8 mouse cellular contexts compared by ENCODE assay signal in the genomic region with DNA sequence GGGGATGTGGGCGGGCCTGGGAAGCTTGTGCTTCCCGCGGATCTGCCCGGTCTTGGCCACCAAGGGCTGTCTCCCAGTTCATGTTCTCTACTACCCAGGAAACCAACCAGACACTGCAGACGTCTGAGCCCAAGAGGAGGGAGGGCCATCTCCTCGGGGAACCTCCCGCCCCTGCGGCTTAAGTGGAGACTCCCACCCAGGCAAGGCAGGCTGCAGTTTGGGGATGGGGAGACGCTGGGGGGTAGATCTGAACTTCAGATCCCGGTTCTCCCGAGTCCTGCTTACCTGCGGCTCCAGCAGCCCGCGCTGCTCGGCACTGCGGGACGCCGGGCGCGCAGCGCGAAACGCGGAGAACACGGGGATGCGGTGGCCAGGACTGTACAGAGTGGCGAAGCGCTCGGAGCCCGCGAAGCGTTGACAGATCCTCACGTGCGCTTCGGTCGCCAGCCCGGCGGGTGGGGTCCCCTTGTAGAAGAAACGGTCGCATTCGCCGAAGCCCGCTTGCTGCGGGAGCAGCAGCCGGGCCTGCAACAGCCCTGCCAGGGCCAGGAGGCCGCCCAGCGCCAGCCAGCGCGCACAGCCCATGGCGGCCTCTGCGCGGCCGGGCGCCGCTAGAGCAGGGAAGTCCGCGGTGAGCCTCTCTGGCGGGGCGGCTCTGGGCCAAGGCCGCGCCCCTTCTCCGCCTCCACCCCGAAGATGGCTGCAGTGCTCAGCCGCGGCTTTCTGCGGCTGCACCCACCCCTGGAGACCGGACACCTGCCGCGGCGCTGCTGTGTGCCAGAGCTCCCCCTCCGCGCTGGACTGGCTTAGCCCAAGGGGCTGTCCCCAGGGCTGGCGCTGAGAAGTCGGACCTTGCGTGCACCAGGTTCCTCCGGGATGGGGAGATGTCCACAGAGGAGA. TPM values are rescaled to one million over a fixed set of nuclear protein-coding genes. Genes with fewer than 3 reads are reported as not detected.
DNase-seq lines count a peak whose midpoint lies in the region; ATAC-seq and TF ChIP-seq lines count a peak whose summit lies in the region.

No protein-coding gene starts in this region.

- peak overlapping the region; percentile 93 for H3K4me2 ChIP-seq in embryonic facial prominence, embryonic 14.5 days (ENCODE audit: low read depth, low read length)
- peak overlapping the region; percentile 87 for H3K4me2 ChIP-seq in kidney, embryonic 14.5 days (replicated peaks; ENCODE audit: low read depth, low read length)
- H3K4me2 ChIP-seq in limb, embryonic 15.5 days: peak overlapping the region; percentile 88
- H3K4me2 ChIP-seq in midbrain, postnatal 0 days (ENCODE audit: low read depth, low read length, poor library complexity, severe bottlenecking): peak overlapping the region; percentile 87

- H3K9ac ChIP-seq in embryonic facial prominence, embryonic 14.5 days (ENCODE audit: low read depth, low read length): peak overlapping the region; percentile 76
- H3K9ac ChIP-seq in kidney, embryonic 14.5 days (ENCODE audit: low read depth, low read length): peak overlapping the region; percentile 72
- H3K9ac ChIP-seq in limb, embryonic 15.5 days: peak overlapping the region; percentile 67
- H3K9ac ChIP-seq in midbrain, postnatal 0 days (replicated peaks; ENCODE audit: low read length, poor library complexity, severe bottlenecking): peak overlapping the region; percentile 96

- 0 out of 2 replicates have a peak, but pooled peaks cover 6% of the 10 kb centered on the region for H3K4me1 ChIP-seq in embryonic facial prominence, embryonic 14.5 days (ENCODE audit: control insufficient read depth, insufficient read depth, low read length)
- H3K4me1 ChIP-seq in kidney, embryonic 14.5 days (ENCODE audit: control insufficient read depth, insufficient read depth, low read length): no peaks in the 10 kb centered on the region
- H3K4me1 ChIP-seq in limb, embryonic 15.5 days: peaks cover 11% of the 10 kb centered on the region
- peaks cover 7% of the 10 kb centered on the region; the same call in 1 of the 2 replicates for H3K4me1 ChIP-seq in midbrain, postnatal 0 days (ENCODE audit: insufficient read depth, low read length)

- peak; percentile 96 for ATAC-seq in embryonic facial prominence, embryonic 14.5 days (ENCODE audit: low read depth)
- ATAC-seq in kidney, embryonic 14.5 days (ENCODE audit: low FRiP score, low TSS enrichment): peak; percentile 96
- peak; percentile 89 for ATAC-seq in limb, embryonic 15.5 days (ENCODE audit: insufficient number of reproducible peaks, low FRiP score, low TSS enrichment, low read depth)
- ATAC-seq in midbrain, postnatal 0 days (ENCODE audit: low FRiP score): peak; percentile 92

- under 1% methylated on average over 51 of the region's 76 CpGs for WGBS in embryonic facial prominence, embryonic 14.5 days
- WGBS in kidney, embryonic 14.5 days: under 1% methylated on average over 62 of the region's 76 CpGs
- WGBS in limb, embryonic 15.5 days: under 1% methylated on average over 70 of the region's 76 CpGs
- under 1% methylated on average over 70 of the region's 76 CpGs for WGBS in midbrain, postnatal 0 days

- peak overlapping the region; percentile 71 for H3K4me3 ChIP-seq in embryonic facial prominence, embryonic 14.5 days (ENCODE audit: low read depth, low read length)
- H3K4me3 ChIP-seq in kidney, embryonic 14.5 days (ENCODE audit: low read length): peak overlapping the region; percentile 71
- peak overlapping the region; percentile 71 for H3K4me3 ChIP-seq in limb, embryonic 15.5 days
- peak overlapping the region; percentile 82 for H3K4me3 ChIP-seq in midbrain, postnatal 0 days (ENCODE audit: low read depth, low read length)

- DNase-seq in 3T3-L1 (ENCODE audit: low read depth, low spot score): peak; percentile 78
- peak; percentile 62 to 64 for DNase-seq in adrenal gland, postnatal 4 days (ENCODE audit: low spot score in 2 of 2)
- peak; percentile 89 for DNase-seq in embryonic facial prominence, embryonic 14.5 days (ENCODE audit: low spot score)
- DNase-seq in heart, adult 9 months (ENCODE audit: low spot score in 2 of 2): peak; percentile 88 to 91
- DNase-seq in midbrain, postnatal 0 days (ENCODE audit: low spot score): peak; percentile 79
- peak; percentile 90 for DNase-seq in spleen, postnatal 10 days (ENCODE audit: low spot score in 2 of 2)

- H3K36me3 ChIP-seq in embryonic facial prominence, embryonic 14.5 days (ENCODE audit: control insufficient read depth, insufficient read depth, low read length): no peaks in the 10 kb centered on the region
- no peaks in the 10 kb centered on the region for H3K36me3 ChIP-seq in kidney, embryonic 14.5 days (ENCODE audit: control insufficient read depth, insufficient read depth, low read length)
- H3K36me3 ChIP-seq in limb, embryonic 15.5 days: no peaks in the 10 kb centered on the region
- no peaks in the 10 kb centered on the region for H3K36me3 ChIP-seq in midbrain, postnatal 0 days (ENCODE audit: insufficient read depth, low read length)

- TF ChIP-seq CTCF in midbrain, postnatal 0 days (IDR thresholded peaks at IDR 0.05): peak; percentile 30; the same call in 1 of the 2 replicates

- peak overlapping the region; percentile 66 for H3K27ac ChIP-seq in embryonic facial prominence, embryonic 14.5 days (replicated peaks; ENCODE audit: low read depth, low read length)
- peak overlapping the region; percentile 67; the same call in 1 of the 2 replicates for H3K27ac ChIP-seq in kidney, embryonic 14.5 days (ENCODE audit: low read depth, low read length)
- peak overlapping the region; percentile 79 for H3K27ac ChIP-seq in limb, embryonic 15.5 days
- peak overlapping the region; percentile 91 for H3K27ac ChIP-seq in midbrain, postnatal 0 days (ENCODE audit: low read depth, low read length)

- H3K27me3 ChIP-seq in embryonic facial prominence, embryonic 14.5 days (replicated peaks; ENCODE audit: control insufficient read depth, insufficient read depth, low read length): 0 out of 2 replicates have a peak, but pooled peaks cover 3% of the 10 kb centered on the region
- H3K27me3 ChIP-seq in kidney, embryonic 14.5 days (ENCODE audit: control insufficient read depth, insufficient read depth, low read length): no peaks in the 10 kb centered on the region
- H3K27me3 ChIP-seq in limb, embryonic 15.5 days: 0 out of 2 replicates have a peak, but pooled peaks cover 3% of the 10 kb centered on the region
- no peaks in the 10 kb centered on the region for H3K27me3 ChIP-seq in midbrain, postnatal 0 days (ENCODE audit: insufficient read depth, low read length)

- H3K9me3 ChIP-seq in embryonic facial prominence, embryonic 14.5 days (ENCODE audit: control insufficient read depth, low read length): no peaks in the 10 kb centered on the region
- H3K9me3 ChIP-seq in kidney, embryonic 14.5 days (ENCODE audit: control insufficient read depth, low read length): no peaks in the 10 kb centered on the region
- no peaks in the 10 kb centered on the region for H3K9me3 ChIP-seq in limb, embryonic 15.5 days
- no peaks in the 10 kb centered on the region for H3K9me3 ChIP-seq in midbrain, postnatal 0 days (ENCODE audit: low read length)

RNA-seq across cellular contexts. Expression of a gene that starts 0.7 kb away (rescaled TPM):
- 10 to 100 TPM; 18.2 to 24.0 TPM for total RNA-seq in adrenal gland, postnatal 4 days (2021)
- 23.3 and 23.6 TPM in 2 replicates for polyA plus RNA-seq in embryonic facial prominence, embryonic 14.5 days (2014; fragmentation: Nextera tagmentation; extraction: Ambion mirVana)
- polyA plus RNA-seq in kidney, embryonic 14.5 days (2014; fragmentation: Nextera tagmentation; extraction: Ambion mirVana): 5.5 and 13.9 TPM in 2 replicates
- 26.2 and 26.8 TPM in 2 replicates for polyA plus RNA-seq in limb, embryonic 15.5 days (2015; fragmentation: Nextera tagmentation; extraction: Ambion mirVana)
- 79.8 and 92.3 TPM in 2 replicates for total RNA-seq in midbrain, postnatal 0 days (2014; rRNA removed)
- polyA plus RNA-seq in midbrain, postnatal 0 days (2015; fragmentation: Nextera tagmentation; extraction: Ambion mirVana): 40.6 and 43.1 TPM in 2 replicates

Comparison
In these comparisons a context has a peak if more than half of its experiments do, and no peak if none do; other contexts are left out.
1. Peak in every context shown above with its lines: DNase-seq, ATAC-seq, H3K4me3 ChIP-seq and H3K27ac ChIP-seq.